Mouse (Mus musculus): Measurements from ENCODE around the gene Dnajb8. TPM values are rescaled to one million over a fixed set of nuclear protein-coding genes. Genes with fewer than 3 reads are reported as not detected.

The Dnajb8 gene
- not detected for total RNA-seq (2021)

GRCm38 (mm10) chr6:88221968-88222367, at the start of gene Dnajb8:
Dnajb8 (plus strand) TSS chr6:88222268.
- no peak for DNase-seq (ENCODE audit: low spot score in 2 of 2)
- intact Hi-C loops (cut with DNase I) = no loop called here

- intact Hi-C loops (cut with DNase I) = no loop called here
- DNase-seq (ENCODE audit: low spot score in 2 of 2) = no peak
These were observed 47.9 kb upstream of the Dnajb8 start for GRCm38 (mm10) chr6:88174191-88174590.

GRCm38 (mm10) chr6:88174676-88175075, 47.4 kb upstream of the Dnajb8 start:
- intact Hi-C loops (cut with DNase I) = no loop called here
- DNase-seq (ENCODE audit: low spot score in 2 of 2) = no peak

- no peak for DNase-seq (ENCODE audit: low spot score in 2 of 2)
- intact Hi-C loops (cut with DNase I) = loop anchor here (5.0 kb wide), 2 partner anchors 62 to 303 kb away; no protein-coding TSS in a partner anchor
These were observed 37.4 kb upstream of the Dnajb8 start for GRCm38 (mm10) chr6:88184671-88185070.

- intact Hi-C loops (cut with DNase I) = loop anchor here (2.0 to 5.0 kb wide), 3 partner anchors 66 to 311 kb away; no protein-coding TSS in a partner anchor
These were observed 33.9 kb upstream of the Dnajb8 start for GRCm38 (mm10) chr6:88188148-88188547.

GRCm38 (mm10) chr6:88189312-88190042, 32.6 kb upstream of the Dnajb8 start:
- DNase-seq (ENCODE audit: low spot score in 2 of 2) = peak; percentile 70 to 73
- intact Hi-C loops (cut with DNase I) = loop anchor here (2.0 to 5.0 kb wide), 3 partner anchors 67 to 309 kb away; no protein-coding TSS in a partner anchor

More at GRCm38 (mm10) chr6:88188148-88188547, 33.9 kb upstream of the Dnajb8 start:
- DNase-seq (ENCODE audit: low spot score in 2 of 2) = peak; percentile 47 to 61

GRCm38 (mm10) chr6:88190043-88190309, 32.1 kb upstream of the Dnajb8 start:
- no peak for DNase-seq (ENCODE audit: low spot score in 2 of 2)
- intact Hi-C loops (cut with DNase I) = no loop called here

GRCm38 (mm10) chr6:88190310-88191023, 31.6 kb upstream of the Dnajb8 start:
- intact Hi-C loops (cut with DNase I) = no loop called here
- DNase-seq (ENCODE audit: low spot score in 2 of 2) = no peak

- intact Hi-C loops (cut with DNase I) = no loop called here
- no peak for DNase-seq (ENCODE audit: low spot score in 2 of 2)
These were observed 31.1 kb upstream of the Dnajb8 start for GRCm38 (mm10) chr6:88191024-88191365.

GRCm38 (mm10) chr6:88191411-88192070, 30.5 kb upstream of the Dnajb8 start:
- no peak for DNase-seq (ENCODE audit: low spot score in 2 of 2)
- intact Hi-C loops (cut with DNase I) = no loop called here

GRCm38 (mm10) chr6:88192756-88193155, 29.3 kb upstream of the Dnajb8 start:
- intact Hi-C loops (cut with DNase I) = no loop called here

GRCm38 (mm10) chr6:88193433-88194052, 28.5 kb upstream of the Dnajb8 start, which contains the start of gene Gata2:
Gata2 (plus strand) TSS chr6:88193891.
- intact Hi-C loops (cut with DNase I) = no loop called here
- no peak for DNase-seq (ENCODE audit: low spot score in 2 of 2)

More at GRCm38 (mm10) chr6:88192756-88193155, 29.3 kb upstream of the Dnajb8 start:
- DNase-seq (ENCODE audit: low spot score in 2 of 2) = no peak

GRCm38 (mm10) chr6:88194053-88194977, 27.8 kb upstream of the Dnajb8 start:
- DNase-seq (ENCODE audit: low spot score in 2 of 2) = no peak
- intact Hi-C loops (cut with DNase I) = no loop called here

GRCm38 (mm10) chr6:88194978-88195325, 27.1 kb upstream of the Dnajb8 start:
- intact Hi-C loops (cut with DNase I) = no loop called here
- no peak for DNase-seq (ENCODE audit: low spot score in 2 of 2)

GRCm38 (mm10) chr6:88196054-88196732, 25.9 kb upstream of the Dnajb8 start:
- DNase-seq (ENCODE audit: low spot score in 2 of 2) = no peak

GRCm38 (mm10) chr6:88196733-88197312, 25.2 kb upstream of the Dnajb8 start:
- DNase-seq (ENCODE audit: low spot score in 2 of 2) = no peak
- intact Hi-C loops (cut with DNase I) = no loop called here

More at GRCm38 (mm10) chr6:88196054-88196732, 25.9 kb upstream of the Dnajb8 start:
- intact Hi-C loops (cut with DNase I) = no loop called here

- intact Hi-C loops (cut with DNase I) = no loop called here
- no peak for DNase-seq (ENCODE audit: low spot score in 2 of 2)
These were observed 24.6 kb upstream of the Dnajb8 start for GRCm38 (mm10) chr6:88197313-88198069.

Measured in left cerebral cortex, postnatal 36 days (tissue).